Mouse (Mus musculus): Measurements from ENCODE around the gene Rac2. TPM values are rescaled to one million over a fixed set of nuclear protein-coding genes. Genes with fewer than 3 reads are reported as not detected.

Rac2 gene
- polyA plus RNA-seq, 1 experiment, result not detected

GRCm38 (mm10) chr15:78599529-78600193 is 27.1 kb upstream of the Rac2 start:
- no peak overlapping the region for H3K4me3 ChIP-seq (ENCODE audit: insufficient read depth, low read depth, low read length)
- no peak overlapping the region for H3K27ac ChIP-seq (ENCODE audit: insufficient read depth, low read depth, low read length)
- WGBS, result 90% methylated on average over 13 of the region's 13 CpGs
- no peak for TF ChIP-seq POLR2A (IDR thresholded peaks at IDR 0.05; ENCODE audit: insufficient read depth, low read depth, low read length)
- TF ChIP-seq CTCF (IDR thresholded peaks at IDR 0.05; ENCODE audit: insufficient read depth, low read depth, low read length), result no peak
- peaks cover 13% of the 10 kb centered on the region for H3K4me1 ChIP-seq (ENCODE audit: control insufficient read depth, insufficient read depth, low read length)

DNA sequence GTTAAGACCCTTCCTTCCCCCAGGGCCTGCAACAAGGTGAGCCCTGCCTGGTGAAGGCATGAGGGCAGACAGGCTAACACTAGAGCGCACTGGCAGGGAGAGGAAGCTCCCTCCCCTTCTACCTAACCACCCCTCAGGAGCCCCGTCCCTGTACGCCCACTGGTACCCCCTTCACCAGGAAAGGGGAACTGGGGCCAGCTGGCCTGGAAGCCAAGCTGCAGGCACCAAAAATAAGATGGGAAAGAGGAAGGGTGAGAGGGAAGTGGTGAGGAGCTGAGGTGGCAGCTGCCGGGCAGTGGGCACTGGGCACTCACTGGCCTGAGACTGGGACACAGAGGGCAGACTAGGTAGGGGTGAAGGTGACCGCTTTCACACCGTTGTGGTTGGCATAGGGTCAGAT is 26.5 kb upstream of the Rac2 start:
- WGBS, result 86% methylated on average over 6 of the region's 6 CpGs
- Histone ChIP-seq H3K4me1 (ENCODE audit: control insufficient read depth, insufficient read depth, low read length) (peaks cover 8% of the 10 kb centered on the region), H3K4me3 (ENCODE audit: insufficient read depth, low read depth, low read length) (no peak overlapping the region), H3K27ac (ENCODE audit: insufficient read depth, low read depth, low read length) (no peak overlapping the region)
- TF ChIP-seq CTCF (IDR thresholded peaks at IDR 0.05; ENCODE audit: insufficient read depth, low read depth, low read length) (no peak), POLR2A (IDR thresholded peaks at IDR 0.05; ENCODE audit: insufficient read depth, low read depth, low read length) (no peak)

GRCm38 (mm10) chr15:78597729-78598128 is 25.1 kb upstream of the Rac2 start:
- Histone ChIP-seq H3K27ac (ENCODE audit: insufficient read depth, low read depth, low read length) (no peak overlapping the region), H3K4me1 (ENCODE audit: control insufficient read depth, insufficient read depth, low read length) (peaks cover 5% of the 10 kb centered on the region; the same call in 1 of the 2 replicates), H3K4me3 (ENCODE audit: insufficient read depth, low read depth, low read length) (no peak overlapping the region)
- TF ChIP-seq CTCF (IDR thresholded peaks at IDR 0.05; ENCODE audit: insufficient read depth, low read depth, low read length), result no peak
- no peak for TF ChIP-seq POLR2A (IDR thresholded peaks at IDR 0.05; ENCODE audit: insufficient read depth, low read depth, low read length)
- WGBS, result 71% methylated on average over 4 of the region's 4 CpGs

- H3K27ac ChIP-seq (ENCODE audit: insufficient read depth, low read depth, low read length), result no peak within 1 kb of the TSS
- 0 out of 2 replicates have a peak within 1 kb of the TSS, but pooled peaks have one; percentile 4 for H3K4me3 ChIP-seq (ENCODE audit: insufficient read depth, low read depth, low read length)
- H3K4me1 ChIP-seq (ENCODE audit: control insufficient read depth, insufficient read depth, low read length), result peaks cover 13% of the 10 kb centered on the region
- no peak for TF ChIP-seq CTCF (IDR thresholded peaks at IDR 0.05; ENCODE audit: insufficient read depth, low read depth, low read length)
- no peak for TF ChIP-seq POLR2A (IDR thresholded peaks at IDR 0.05; ENCODE audit: insufficient read depth, low read depth, low read length)
- 89% methylated on average over 7 of the region's 7 CpGs for WGBS
Observed at GRCm38 (mm10) chr15:78596914-78597313, 24.3 kb upstream of the Rac2 start, which contains the start of gene Cyth4. TSS of gene Cyth4 (plus strand) at chr15:78597047.

- Histone ChIP-seq H3K4me3 (ENCODE audit: insufficient read depth, low read depth, low read length) (no peak overlapping the region), H3K27ac (ENCODE audit: insufficient read depth, low read depth, low read length) (no peak overlapping the region), H3K4me1 (ENCODE audit: control insufficient read depth, insufficient read depth, low read length) (peaks cover 17% of the 10 kb centered on the region)
- TF ChIP-seq POLR2A (IDR thresholded peaks at IDR 0.05; ENCODE audit: insufficient read depth, low read depth, low read length), result no peak
- TF ChIP-seq CTCF (IDR thresholded peaks at IDR 0.05; ENCODE audit: insufficient read depth, low read depth, low read length), result no peak
- 86% methylated on average over 6 of the region's 6 CpGs for WGBS
Observed at GRCm38 (mm10) chr15:78596504-78596903, 23.9 kb upstream of the Rac2 start.

DNA sequence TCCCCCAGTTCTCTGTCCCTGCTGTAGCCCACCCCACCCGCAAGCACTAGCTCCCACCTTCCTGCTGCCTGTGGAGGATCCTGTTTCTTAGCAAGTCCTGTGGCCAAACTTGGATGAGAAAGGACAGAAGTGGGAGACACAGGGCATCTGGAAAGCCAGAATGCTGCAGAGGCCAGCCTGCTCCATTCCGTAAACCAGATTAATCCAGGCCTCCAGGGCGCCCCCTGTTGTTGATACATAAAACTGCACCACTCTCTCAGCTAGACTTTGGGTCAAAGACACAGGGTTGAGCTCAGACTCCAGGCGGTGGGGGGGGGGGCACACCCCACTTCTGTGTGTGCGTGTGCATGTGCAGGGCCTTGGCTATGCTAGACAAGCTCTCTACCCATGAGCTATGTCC is 22.9 kb upstream of the Rac2 start:
- WGBS, result 73% methylated on average over 5 of the region's 5 CpGs
- no peak overlapping the region for H3K4me3 ChIP-seq (ENCODE audit: insufficient read depth, low read depth, low read length)
- peak; percentile 37; the same call in 1 of the 2 replicates for TF ChIP-seq CTCF (IDR thresholded peaks at IDR 0.05; ENCODE audit: insufficient read depth, low read depth, low read length)
- no peak for TF ChIP-seq POLR2A (IDR thresholded peaks at IDR 0.05; ENCODE audit: insufficient read depth, low read depth, low read length)
- H3K4me1 ChIP-seq (ENCODE audit: control insufficient read depth, insufficient read depth, low read length), result peaks cover 19% of the 10 kb centered on the region
- H3K27ac ChIP-seq (ENCODE audit: insufficient read depth, low read depth, low read length), result no peak overlapping the region

- H3K4me1 ChIP-seq (ENCODE audit: control insufficient read depth, insufficient read depth, low read length), result peaks cover 19% of the 10 kb centered on the region
- 92% methylated on average over 2 of the region's 2 CpGs for WGBS
Observed at GRCm38 (mm10) chr15:78594831-78595230, 22.2 kb upstream of the Rac2 start.

GRCm38 (mm10) chr15:78593896-78594425 is 21.4 kb upstream of the Rac2 start:
- TF ChIP-seq CTCF (IDR thresholded peaks at IDR 0.05; ENCODE audit: insufficient read depth, low read depth, low read length) (no peak), POLR2A (IDR thresholded peaks at IDR 0.05; ENCODE audit: insufficient read depth, low read depth, low read length) (no peak)
- Histone ChIP-seq H3K4me1 (ENCODE audit: control insufficient read depth, insufficient read depth, low read length) (peaks cover 19% of the 10 kb centered on the region), H3K27ac (ENCODE audit: insufficient read depth, low read depth, low read length) (no peak overlapping the region), H3K4me3 (ENCODE audit: insufficient read depth, low read depth, low read length) (no peak overlapping the region)
- 85% methylated on average over 7 of the region's 7 CpGs for WGBS

More at GRCm38 (mm10) chr15:78594831-78595230, 22.2 kb upstream of the Rac2 start:
- no peak for TF ChIP-seq POLR2A (IDR thresholded peaks at IDR 0.05; ENCODE audit: insufficient read depth, low read depth, low read length)
- TF ChIP-seq CTCF (IDR thresholded peaks at IDR 0.05; ENCODE audit: insufficient read depth, low read depth, low read length), result no peak
- H3K4me3 ChIP-seq (ENCODE audit: insufficient read depth, low read depth, low read length), result no peak overlapping the region
- no peak overlapping the region for H3K27ac ChIP-seq (ENCODE audit: insufficient read depth, low read depth, low read length)

DNA sequence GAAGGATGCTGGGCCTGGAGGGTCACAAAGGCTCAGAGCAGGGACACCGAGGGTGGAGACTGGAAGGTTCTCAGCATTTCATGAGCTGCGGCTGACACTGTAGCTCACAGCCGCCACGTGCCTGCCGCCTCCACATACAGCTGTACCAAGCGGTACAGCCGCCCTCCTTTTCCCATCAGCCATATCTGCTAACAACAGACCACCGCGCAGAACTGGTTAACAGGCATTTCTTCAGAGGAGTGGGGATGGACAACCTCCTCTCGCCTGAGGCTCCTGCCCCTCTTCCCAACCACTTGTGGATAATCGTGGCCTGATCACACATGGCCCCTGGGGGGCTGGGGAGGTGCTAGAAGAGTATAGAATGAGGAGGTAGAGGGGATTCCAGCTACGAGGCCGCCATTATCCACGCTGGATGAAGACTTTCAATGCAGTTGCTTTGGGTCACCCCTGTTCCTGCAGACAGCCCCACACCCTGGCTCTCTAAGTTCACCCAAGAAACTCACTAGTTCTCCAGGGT is 19.9 kb upstream of the Rac2 start:
- Histone ChIP-seq H3K27ac (ENCODE audit: insufficient read depth, low read depth, low read length) (no peak overlapping the region), H3K4me1 (ENCODE audit: control insufficient read depth, insufficient read depth, low read length) (peaks cover 25% of the 10 kb centered on the region), H3K4me3 (ENCODE audit: insufficient read depth, low read depth, low read length) (no peak overlapping the region)
- 64% methylated on average over 14 of the region's 14 CpGs for WGBS
- TF ChIP-seq POLR2A (IDR thresholded peaks at IDR 0.05; ENCODE audit: insufficient read depth, low read depth, low read length) (no peak), CTCF (IDR thresholded peaks at IDR 0.05; ENCODE audit: insufficient read depth, low read depth, low read length) (no peak)
